Mouse (Mus musculus): ENCODE results near the gene Hs3st2. TPM values are rescaled to one million over a fixed set of nuclear protein-coding genes. Genes with fewer than 3 reads are reported as not detected.

The Hs3st2 gene
- total and polyA plus RNA-seq, 3 experiments = not detected

- no peak for DNase-seq (ENCODE audit: low read depth, low spot score)
- Histone ChIP-seq H3K79me2 (ENCODE audit: control insufficient read depth, insufficient read depth, low read length, poor library complexity) (no peaks in the 10 kb centered on the region), H3K27ac (ENCODE audit: control insufficient read depth, low read depth, low read length) (no peak overlapping the region), H3K36me3 (ENCODE audit: control insufficient read depth in 1 of 2, insufficient read depth in 2 of 2, low read length in 2 of 2) (no peaks in the 10 kb centered on the region), H3K27me3 (ENCODE audit: control insufficient read depth in 1 of 2, insufficient read depth in 2 of 2, low read length in 2 of 2) (no peaks in the 10 kb centered on the region), H3K4me1 (ENCODE audit: control insufficient read depth in 1 of 2, insufficient read depth in 2 of 2, low read length in 2 of 2) (no peaks in the 10 kb centered on the region), H3K9ac (ENCODE audit: control insufficient read depth, low read depth, low read length, poor library complexity, severe bottlenecking) (no peak overlapping the region), H3K9me3 (replicated peaks; ENCODE audit: insufficient read depth, low read length) (no peaks in the 10 kb centered on the region), H3K4me3 (ENCODE audit: control insufficient read depth in 1 of 2, insufficient read depth in 1 of 2, low read depth in 2 of 2, low read length in 2 of 2) (no peak overlapping the region)
- TF ChIP-seq TAL1 (IDR thresholded peaks at IDR 0.05; ENCODE audit: low read length) (no peak), POLR2A (IDR thresholded peaks at IDR 0.05; ENCODE audit: control insufficient read depth in 1 of 2, insufficient read depth in 1 of 2, low read depth in 1 of 2, low read length in 2 of 2, poor library complexity in 1 of 2) (no peak), UBTF (IDR thresholded peaks at IDR 0.05; ENCODE audit: borderline replicate concordance, insufficient read depth, low read depth, low read length) (no peak), ZKSCAN1 (IDR thresholded peaks at IDR 0.05; ENCODE audit: low read depth, low read length) (no peak), ELF1 (IDR thresholded peaks at IDR 0.05; ENCODE audit: low read depth, low read length) (no peak), MAFK (IDR thresholded peaks at IDR 0.05; ENCODE audit: borderline replicate concordance, low read depth, low read length) (no peak), GABPA (IDR thresholded peaks at IDR 0.05; ENCODE audit: low read depth, low read length) (no peak), MAZ (IDR thresholded peaks at IDR 0.05; ENCODE audit: low read depth, low read length) (no peak), USF1 (IDR thresholded peaks at IDR 0.05; ENCODE audit: low read depth, low read length) (no peak), EP300 (IDR thresholded peaks at IDR 0.05; ENCODE audit: low read depth in 1 of 2, low read length in 2 of 2) (no peak), ZC3H11A (IDR thresholded peaks at IDR 0.05; ENCODE audit: low read depth, low read length) (no peak), CHD1 (IDR thresholded peaks at IDR 0.05; ENCODE audit: low read depth, low read length) (no peak), POLR2AphosphoS5 (IDR thresholded peaks at IDR 0.05; ENCODE audit: borderline replicate concordance, low read depth, low read length) (no peak), MYB (IDR thresholded peaks at IDR 0.05; ENCODE audit: low read depth, low read length) (no peak), TBP (IDR thresholded peaks at IDR 0.05; ENCODE audit: low read depth, low read length) (no peak), BHLHE40 (IDR thresholded peaks at IDR 0.05; ENCODE audit: borderline replicate concordance, low read depth, low read length) (no peak), CTCF (IDR thresholded peaks at IDR 0.05 in 2 of 3, conservative IDR thresholded peaks at IDR 0.05 in 1 of 3; ENCODE audit: control insufficient read depth in 1 of 3, insufficient read depth in 1 of 3, low read depth in 2 of 3, low read length in 3 of 3, poor library complexity in 1 of 3, severe bottlenecking in 1 of 3) (no peak), ZMIZ1 (IDR thresholded peaks at IDR 0.05; ENCODE audit: low read depth, low read length) (no peak)
These were observed 110.0 kb downstream of the Hs3st2 start for GRCm38 (mm10) chr7:121501666-121502065.

DNA sequence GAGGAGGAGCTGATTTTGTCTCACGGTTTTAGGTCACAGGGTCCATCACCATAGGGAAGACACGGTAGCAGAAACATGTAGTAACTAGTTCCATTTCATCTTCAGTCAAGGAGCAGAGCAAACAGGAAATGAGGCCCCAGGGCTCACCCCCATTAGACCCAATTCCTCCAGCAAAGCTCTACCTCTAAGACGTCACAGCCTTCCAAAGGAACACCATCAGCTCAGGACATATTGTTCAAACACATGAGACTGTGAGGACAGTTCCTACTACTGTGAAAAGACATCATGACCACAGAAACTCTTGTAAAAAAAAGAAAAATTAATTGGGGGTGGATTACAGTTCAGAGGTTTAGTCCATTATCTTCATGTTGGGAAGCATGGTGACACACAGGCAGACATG is 125.1 kb downstream of the Hs3st2 start:
- no peak overlapping the region for H3K9ac ChIP-seq (ENCODE audit: control insufficient read depth, low read depth, low read length, poor library complexity, severe bottlenecking)
- no peak overlapping the region for H3K27ac ChIP-seq (ENCODE audit: control insufficient read depth, low read depth, low read length)
- no peaks in the 10 kb centered on the region for H3K4me1 ChIP-seq (ENCODE audit: control insufficient read depth in 1 of 2, insufficient read depth in 2 of 2, low read length in 2 of 2)
- no peaks in the 10 kb centered on the region for H3K9me3 ChIP-seq (replicated peaks; ENCODE audit: insufficient read depth, low read length)
- H3K79me2 ChIP-seq (ENCODE audit: control insufficient read depth, insufficient read depth, low read length, poor library complexity) = no peaks in the 10 kb centered on the region
- no peak for TF ChIP-seq MXI1 (IDR thresholded peaks at IDR 0.05; ENCODE audit: low read depth, low read length)
- no peak for TF ChIP-seq MYB (IDR thresholded peaks at IDR 0.05; ENCODE audit: low read depth, low read length)
- no peak for TF ChIP-seq EP300 (IDR thresholded peaks at IDR 0.05; ENCODE audit: low read depth in 1 of 2, low read length in 2 of 2)
- TF ChIP-seq SMC3 (IDR thresholded peaks at IDR 0.05; ENCODE audit: low read depth, low read length) = no peak
- no peak for TF ChIP-seq MEF2A (IDR thresholded peaks at IDR 0.05; ENCODE audit: extremely low read depth, insufficient replicate concordance, low read depth, low read length, poor library complexity, severe bottlenecking)
- no peak for TF ChIP-seq RCOR1 (IDR thresholded peaks at IDR 0.05; ENCODE audit: low read depth, low read length)
- no peak for TF ChIP-seq RAD21 (IDR thresholded peaks at IDR 0.05; ENCODE audit: low read depth, low read length)
- no peak for TF ChIP-seq TCF12 (IDR thresholded peaks at IDR 0.05; ENCODE audit: low read depth, low read length)
- TF ChIP-seq POLR2A (IDR thresholded peaks at IDR 0.05; ENCODE audit: control insufficient read depth in 1 of 2, insufficient read depth in 1 of 2, low read depth in 1 of 2, low read length in 2 of 2, poor library complexity in 1 of 2) = no peak
- TF ChIP-seq CHD1 (IDR thresholded peaks at IDR 0.05; ENCODE audit: low read depth, low read length) = no peak
- no peak for TF ChIP-seq UBTF (IDR thresholded peaks at IDR 0.05; ENCODE audit: borderline replicate concordance, insufficient read depth, low read depth, low read length)
- TF ChIP-seq BHLHE40 (IDR thresholded peaks at IDR 0.05; ENCODE audit: borderline replicate concordance, low read depth, low read length) = no peak
- DNase-seq (ENCODE audit: low read depth, low spot score) = no peak
- no peaks in the 10 kb centered on the region for H3K36me3 ChIP-seq (ENCODE audit: control insufficient read depth in 1 of 2, insufficient read depth in 2 of 2, low read length in 2 of 2)
- H3K27me3 ChIP-seq (ENCODE audit: control insufficient read depth in 1 of 2, insufficient read depth in 2 of 2, low read length in 2 of 2) = no peaks in the 10 kb centered on the region
- no peak overlapping the region for H3K4me3 ChIP-seq (ENCODE audit: control insufficient read depth in 1 of 2, insufficient read depth in 1 of 2, low read depth in 2 of 2, low read length in 2 of 2)
